Mouse (Mus musculus) layer of hippocampus, postnatal 25 days (tissue): ENCODE measurements around the gene Phf24. TPM values are rescaled to one million over a fixed set of nuclear protein-coding genes. Genes with fewer than 3 reads are reported as not detected.

Source experiments
- DNase-seq, 2 experiments: peaks; one replicate each; pipeline ENCODE4 v3.0.0; 2022; ENCODE audit warnings: mixed read lengths in 2 of 2, low spot score in 1 of 2; ENCODE audit errors: extremely low spot score in 1 of 2
- total RNA-seq, 2 experiments: library from RNA; stranded (reverse); gene quantifications; 2 replicates each; pipeline ENCODE4 v1.2.3; 2021

Gene Phf24
- total RNA-seq, 2 experiments from 2014 or later = 137 to 149 TPM

GRCm38 (mm10) chr4:42904523-42904922 lies 11.9 kb upstream of the Phf24 start:
- DNase-seq = no peak

- DNase-seq = no peak
Measured at GRCm38 (mm10) chr4:42904966-42905365, 11.5 kb upstream of the Phf24 start.

GRCm38 (mm10) chr4:42913391-42913790 lies 3.1 kb upstream of the Phf24 start:
- no peak for DNase-seq

- no peak for DNase-seq
Measured at GRCm38 (mm10) chr4:42915311-42915710, 1.1 kb upstream of the Phf24 start.

- DNase-seq = no peak
Measured at GRCm38 (mm10) chr4:42915966-42916365, 494 bp upstream of the Phf24 start.

GRCm38 (mm10) chr4:42917402-42917774 lies 928 bp downstream of the Phf24 start:
- no peak for DNase-seq

- DNase-seq = no peak
Measured at GRCm38 (mm10) chr4:42920726-42921125, 4.3 kb downstream of the Phf24 start.

GRCm38 (mm10) chr4:42921536-42921935 lies 5.1 kb downstream of the Phf24 start:
- peak in 1 of 2 experiments; percentile 6 for DNase-seq

GRCm38 (mm10) chr4:42922056-42922455 lies 5.6 kb downstream of the Phf24 start:
- DNase-seq = peak in 1 of 2 experiments; percentile 7

- peak in 1 of 2 experiments; percentile 2 for DNase-seq
Measured at GRCm38 (mm10) chr4:42922461-42922860, 6.0 kb downstream of the Phf24 start.

- peak in 1 of 2 experiments; percentile 5 for DNase-seq
Measured at GRCm38 (mm10) chr4:42924095-42924710, 7.7 kb downstream of the Phf24 start.

- DNase-seq = peak in 1 of 2 experiments; percentile 3
Measured at GRCm38 (mm10) chr4:42928209-42928608, 11.7 kb downstream of the Phf24 start.

- peak in 1 of 2 experiments; percentile 2 for DNase-seq
Measured at GRCm38 (mm10) chr4:42928952-42929351, 12.5 kb downstream of the Phf24 start.

- DNase-seq = peak in 1 of 2 experiments; percentile 3
Measured at GRCm38 (mm10) chr4:42932229-42932969, 15.9 kb downstream of the Phf24 start.

GRCm38 (mm10) chr4:42933630-42934029 lies 17.2 kb downstream of the Phf24 start:
- DNase-seq = peak in 1 of 2 experiments; percentile 9

GRCm38 (mm10) chr4:42941396-42941795 lies 24.9 kb downstream of the Phf24 start:
- no peak for DNase-seq

- no peak for DNase-seq
Measured at GRCm38 (mm10) chr4:42943341-42943740, 26.9 kb downstream of the Phf24 start.

GRCm38 (mm10) chr4:42944185-42944584 lies 27.7 kb downstream of the Phf24 start:
- no peak for DNase-seq

- DNase-seq = no peak
Measured at GRCm38 (mm10) chr4:42945043-42945442, 28.6 kb downstream of the Phf24 start.

GRCm38 (mm10) chr4:42945445-42945844 lies 29.0 kb downstream of the Phf24 start:
- no peak for DNase-seq

- peak in 1 of 2 experiments; percentile 79 for DNase-seq
Measured at GRCm38 (mm10) chr4:42945952-42946351, 29.5 kb downstream of the Phf24 start.
